Mouse (Mus musculus) heart, adult 2 months (tissue): Measurements from ENCODE around the gene Zmiz1.

Experiments
- CTCF ChIP-seq: fragments of 200-600 bp; IDR thresholded peaks from 2 replicates; pipeline ENCODE4 v1.8.1; 2022; ENCODE audit warnings: antibody characterized with exemption, mild to moderate bottlenecking, moderate library complexity
- EP300 ChIP-seq: fragments of 200-500 bp; IDR thresholded peaks from 2 replicates; pipeline ENCODE4 v1.6.1; 2011; ENCODE audit warnings: low read depth, low read length, control low read depth; ENCODE audit not compliant: insufficient read depth

DNA sequence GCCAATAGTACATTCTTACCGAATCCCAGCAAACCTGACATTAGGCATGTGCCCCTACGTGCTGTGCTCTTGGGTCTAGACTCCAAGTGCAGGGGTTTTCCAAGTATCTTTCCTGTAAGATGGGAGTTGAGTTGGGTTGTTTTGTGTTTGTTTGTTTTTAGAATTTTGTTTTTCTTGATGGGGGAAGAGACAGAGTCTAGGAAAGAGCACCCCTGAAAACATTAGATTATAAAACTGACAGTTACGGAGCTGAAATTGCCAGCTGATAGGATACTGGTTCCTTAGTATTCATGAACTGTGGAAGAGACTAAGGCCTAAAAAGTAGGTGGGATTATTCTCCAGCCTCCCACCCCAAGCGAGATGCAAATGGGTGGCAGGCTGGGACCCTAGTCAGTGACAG is 21.5 kb downstream of the Zmiz1 start:
- TF ChIP-seq CTCF (no peak), EP300 (no peak)
